In the genomic region with DNA sequence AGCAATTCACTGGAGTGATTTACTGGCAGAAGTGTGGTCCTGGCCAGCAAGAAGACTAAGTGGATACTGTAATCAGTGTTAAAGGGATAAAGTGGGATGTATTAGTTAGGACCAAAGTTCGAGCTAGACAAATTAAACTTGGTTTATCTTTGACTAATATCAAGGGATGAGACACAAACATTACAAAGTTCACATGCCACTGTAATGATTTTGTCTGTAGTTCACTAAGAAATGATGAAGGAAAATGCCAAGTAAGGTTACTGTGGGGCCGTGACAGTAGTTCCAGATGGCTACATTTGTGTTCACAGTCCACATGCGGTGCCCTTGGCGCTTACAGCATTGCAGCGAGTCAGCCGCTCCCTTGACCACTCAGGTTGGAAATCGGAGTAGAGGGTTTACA, we compare ENCODE assay signal across 28 mouse cellular contexts.
A peak's percentile ranks its signal among the peaks of the same experiment; 100 is the strongest.
DNase-seq lines count a peak whose midpoint lies in the region; ATAC-seq lines count a peak whose summit lies in the region.
"Had no signal": no experiment of that assay in that cellular context is flagged by ENCODE, and none has a peak within 500 bp of the region (broad histone marks: within the 10 kb centered on the region; RNA-seq: fewer than 3 reads in every experiment).

No protein-coding gene starts in this region.

- H3K4me2 ChIP-seq in kidney, embryonic 14.5 days (replicated peaks; ENCODE audit: low read depth, low read length) = no peak overlapping the region
- H3K4me2 ChIP-seq in kidney, embryonic 15.5 days = no peak overlapping the region
- H3K4me2 ChIP-seq in hindbrain, embryonic 11.5 days (replicated peaks; ENCODE audit: low read depth, low read length) = no peak overlapping the region
- no peak overlapping the region for H3K4me2 ChIP-seq in midbrain, embryonic 13.5 days (replicated peaks)
- H3K4me2 ChIP-seq: heart, embryonic 11.5 days; hindbrain, embryonic 13.5 days; limb, embryonic 13.5 days; liver, embryonic 13.5 days; neural tube, embryonic 12.5 days had no signal

- H3K36me3 ChIP-seq in kidney, embryonic 14.5 days (ENCODE audit: control insufficient read depth, insufficient read depth, low read length) = no peaks in the 10 kb centered on the region
- no peaks in the 10 kb centered on the region for H3K36me3 ChIP-seq in kidney, embryonic 15.5 days
- H3K36me3 ChIP-seq in hindbrain, embryonic 11.5 days (ENCODE audit: control insufficient read depth, insufficient read depth, low read length) = no peaks in the 10 kb centered on the region
- no peaks in the 10 kb centered on the region for H3K36me3 ChIP-seq in midbrain, embryonic 13.5 days
- H3K36me3 ChIP-seq: hindbrain, embryonic 13.5 days; limb, embryonic 13.5 days; liver, embryonic 13.5 days; neural tube, embryonic 12.5 days had no signal

- 82% methylated on average over 7 of the region's 7 CpGs for WGBS in kidney, embryonic 14.5 days
- 79% methylated on average over 7 of the region's 7 CpGs for WGBS in kidney, embryonic 15.5 days
- 91% methylated on average over 7 of the region's 7 CpGs for WGBS in hindbrain, embryonic 11.5 days
- 95% methylated on average over 7 of the region's 7 CpGs for WGBS in midbrain, embryonic 13.5 days

- H3K4me1 ChIP-seq in kidney, embryonic 14.5 days (ENCODE audit: control insufficient read depth, insufficient read depth, low read length) = no peaks in the 10 kb centered on the region
- no peaks in the 10 kb centered on the region for H3K4me1 ChIP-seq in kidney, embryonic 15.5 days
- H3K4me1 ChIP-seq in hindbrain, embryonic 11.5 days (replicated peaks; ENCODE audit: control insufficient read depth, insufficient read depth, low read length) = no peaks in the 10 kb centered on the region
- H3K4me1 ChIP-seq in midbrain, embryonic 13.5 days (replicated peaks) = no peaks in the 10 kb centered on the region
- H3K4me1 ChIP-seq: hindbrain, embryonic 13.5 days; limb, embryonic 13.5 days; liver, embryonic 13.5 days; neural tube, embryonic 12.5 days had no signal

- no peak; the same call in 1 of the 2 replicates for ATAC-seq in kidney, embryonic 14.5 days (ENCODE audit: low FRiP score, low TSS enrichment)
- peak; percentile 87 for ATAC-seq in kidney, embryonic 15.5 days (replicated peaks; ENCODE audit: low FRiP score)
- ATAC-seq in hindbrain, embryonic 11.5 days (ENCODE audit: low FRiP score) = no peak
- ATAC-seq in cerebellum, adult (ENCODE audit: insufficient number of reproducible peaks, low FRiP score, low TSS enrichment) = no peak
- no peak for ATAC-seq in midbrain, embryonic 13.5 days
- ATAC-seq: forebrain, embryonic 14.5 days; intestine, embryonic 16.5 days; lung, postnatal 0 days; midbrain, embryonic 16.5 days; Patski had no signal

- no peak overlapping the region for H3K4me3 ChIP-seq in kidney, embryonic 14.5 days (ENCODE audit: low read length)
- H3K4me3 ChIP-seq in kidney, embryonic 15.5 days (replicated peaks) = no peak overlapping the region
- no peak overlapping the region for H3K4me3 ChIP-seq in hindbrain, embryonic 11.5 days (ENCODE audit: low read depth, low read length)
- no peak overlapping the region for H3K4me3 ChIP-seq in midbrain, embryonic 13.5 days (replicated peaks)
- H3K4me3 ChIP-seq: hindbrain, embryonic 13.5 days; layer of hippocampus, adult 2 months; limb, embryonic 13.5 days; liver, embryonic 13.5 days; neural tube, embryonic 12.5 days had no signal

- no peaks in the 10 kb centered on the region for H3K9me3 ChIP-seq in kidney, embryonic 14.5 days (ENCODE audit: control insufficient read depth, low read length)
- no peaks in the 10 kb centered on the region for H3K9me3 ChIP-seq in kidney, embryonic 15.5 days (replicated peaks)
- H3K9me3 ChIP-seq in hindbrain, embryonic 11.5 days (ENCODE audit: control insufficient read depth, low read length) = no peaks in the 10 kb centered on the region
- H3K9me3 ChIP-seq in midbrain, embryonic 13.5 days = no peaks in the 10 kb centered on the region
- H3K9me3 ChIP-seq: hindbrain, embryonic 13.5 days; limb, embryonic 13.5 days; liver, embryonic 13.5 days; neural tube, embryonic 12.5 days had no signal

- H3K9ac ChIP-seq in kidney, embryonic 14.5 days (ENCODE audit: low read depth, low read length) = no peak overlapping the region
- H3K9ac ChIP-seq in kidney, embryonic 15.5 days = no peak overlapping the region
- H3K9ac ChIP-seq in hindbrain, embryonic 11.5 days (ENCODE audit: low read depth, low read length) = no peak overlapping the region
- H3K9ac ChIP-seq in midbrain, embryonic 13.5 days (replicated peaks) = no peak overlapping the region
- H3K9ac ChIP-seq: hindbrain, embryonic 13.5 days; limb, embryonic 13.5 days; liver, embryonic 13.5 days; neural tube, embryonic 12.5 days had no signal

- H3K27me3 ChIP-seq in kidney, embryonic 14.5 days (ENCODE audit: control insufficient read depth, insufficient read depth, low read length) = no peaks in the 10 kb centered on the region
- H3K27me3 ChIP-seq in kidney, embryonic 15.5 days = no peaks in the 10 kb centered on the region
- no peaks in the 10 kb centered on the region for H3K27me3 ChIP-seq in hindbrain, embryonic 11.5 days (ENCODE audit: control insufficient read depth, insufficient read depth, low read length)
- no peaks in the 10 kb centered on the region for H3K27me3 ChIP-seq in midbrain, embryonic 13.5 days
- H3K27me3 ChIP-seq: hindbrain, embryonic 13.5 days; limb, embryonic 13.5 days; liver, embryonic 13.5 days; neural tube, embryonic 12.5 days; Patski had no signal

- DNase-seq in kidney, adult 11 months = peak; percentile 80
- peak; percentile 66 to 83 for DNase-seq in kidney, postnatal 25 days
- no peak for DNase-seq in hindbrain, embryonic 11.5 days (ENCODE audit: low spot score)
- DNase-seq: adrenal gland, postnatal 10 days; cerebellum, adult 11-12 months; cerebellum, adult 9-11 months; gastrocnemius, postnatal 36 days; heart, adult 18-20 months; heart, postnatal 36 days; liver, embryonic 13.5 days; lung, adult 18-20 months; thymus, adult 2 months; thymus, postnatal 36 days had no signal

- no peak overlapping the region for H3K27ac ChIP-seq in kidney, embryonic 14.5 days (ENCODE audit: low read depth, low read length)
- no peak overlapping the region for H3K27ac ChIP-seq in kidney, embryonic 15.5 days
- H3K27ac ChIP-seq in hindbrain, embryonic 11.5 days (ENCODE audit: low read depth, low read length) = no peak overlapping the region
- no peak overlapping the region for H3K27ac ChIP-seq in midbrain, embryonic 13.5 days
- H3K27ac ChIP-seq: hindbrain, embryonic 13.5 days; layer of hippocampus, adult 2 months; limb, embryonic 13.5 days; liver, embryonic 13.5 days; macrophage; neural tube, embryonic 12.5 days had no signal
